Mouse (Mus musculus): ENCODE measurements around the gene Dazap1. TPM values are rescaled to one million over a fixed set of nuclear protein-coding genes. Genes with fewer than 3 reads are reported as not detected.
A peak's percentile ranks its signal among the peaks of the same experiment; 100 is the strongest.

The Dazap1 gene
- polyA plus RNA-seq, 1 experiment from 2014 or later: 36.4 TPM

DNA sequence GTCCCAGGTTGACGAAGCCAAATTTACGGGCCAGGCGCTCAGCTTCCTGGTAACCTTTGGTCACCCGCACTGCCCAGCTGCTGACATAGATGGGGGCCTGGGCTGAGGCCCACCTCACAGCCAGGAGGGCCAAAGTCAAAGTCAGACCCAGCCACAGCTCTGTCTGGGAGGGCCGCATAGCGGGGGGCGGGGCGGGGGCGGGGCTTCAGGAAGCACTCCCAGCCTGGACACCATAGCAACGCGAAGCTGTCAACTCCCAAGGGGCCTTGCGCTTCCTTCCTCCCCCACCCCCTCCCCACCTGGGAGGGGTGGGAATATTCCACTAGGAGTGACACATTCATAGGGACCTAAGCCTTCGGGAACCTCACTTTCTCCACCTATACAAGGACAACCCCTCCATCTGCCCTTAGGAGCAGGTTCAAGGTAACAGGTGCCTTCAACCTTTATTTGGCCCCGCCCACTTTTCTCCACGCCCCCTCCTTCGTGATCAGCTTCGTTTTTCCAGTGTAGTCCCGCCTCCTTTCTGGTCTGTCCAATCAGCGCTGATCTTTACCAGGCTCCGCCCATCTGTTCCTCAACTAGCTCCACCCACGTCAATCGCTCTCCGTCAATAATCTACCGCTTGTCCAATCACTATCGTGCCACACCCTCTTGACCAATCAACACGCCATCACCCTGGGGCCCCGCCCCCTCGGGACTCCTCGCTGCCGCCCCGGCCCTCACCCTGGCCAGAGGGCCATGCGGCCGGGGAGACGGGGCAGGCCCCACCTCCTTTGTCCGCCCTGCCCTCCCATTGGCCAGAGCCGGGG, 68.2 kb downstream of the Dazap1 start, which contains the start of the genes Pcsk4 and Reep6:
Gene Pcsk4, minus strand, starts transcription at position 226 of the 809 bp plus-strand sequence.
Gene Reep6, plus strand, starts transcription at position 681 of the 809 bp plus-strand sequence.
- Histone ChIP-seq H3K4me3 (peak within 1 kb of the TSS; percentile 57), H3K9me3 (no peaks in the 10 kb centered on the region), H3K27me3 (replicated peaks) (peaks cover 70% of the 10 kb centered on the region), H3K27ac (replicated peaks) (no peak within 1 kb of the TSS), H3K36me3 (no peaks in the 10 kb centered on the region), H3K9ac (peak within 1 kb of the TSS; percentile 81), H3K4me2 (peak within 1 kb of the TSS; percentile 95), H3K4me1 (peaks cover 22% of the 10 kb centered on the region)
- WGBS: 3% methylated on average over 36 of the region's 36 CpGs
- peak; percentile 92 for ATAC-seq (ENCODE audit: extremely low read depth, insufficient number of reproducible peaks, low FRiP score, low TSS enrichment)

DNA sequence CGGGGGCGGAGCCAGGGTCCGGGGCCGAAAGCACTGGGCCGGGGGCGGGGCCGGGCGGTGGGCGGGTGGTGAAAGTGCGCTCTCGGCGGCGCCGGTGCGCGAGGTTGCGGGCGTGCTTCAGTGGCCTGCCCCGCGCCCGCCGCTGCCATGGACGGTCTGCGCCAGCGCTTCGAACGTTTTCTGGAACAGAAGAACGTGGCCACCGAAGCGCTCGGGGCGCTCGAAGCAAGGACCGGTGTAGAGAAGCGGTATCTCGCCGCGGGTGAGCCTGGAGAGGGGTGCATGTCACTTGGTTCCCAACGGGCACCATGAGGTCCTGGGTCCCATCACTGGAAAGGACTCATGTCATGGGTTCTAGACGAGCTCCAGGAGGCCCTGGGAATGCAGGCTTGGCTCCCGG, 68.8 kb downstream of the Dazap1 start:
- H3K4me1 ChIP-seq: peaks cover 22% of the 10 kb centered on the region
- peaks cover 66% of the 10 kb centered on the region for H3K27me3 ChIP-seq (replicated peaks)
- H3K36me3 ChIP-seq: no peaks in the 10 kb centered on the region
- no peaks in the 10 kb centered on the region for H3K9me3 ChIP-seq
- peak overlapping the region; percentile 81 for H3K9ac ChIP-seq
- H3K4me3 ChIP-seq: peak overlapping the region; percentile 57
- peak overlapping the region; percentile 95 for H3K4me2 ChIP-seq
- no peak for ATAC-seq (ENCODE audit: extremely low read depth, insufficient number of reproducible peaks, low FRiP score, low TSS enrichment)
- WGBS: under 1% methylated on average over 29 of the region's 41 CpGs
- no peak overlapping the region for H3K27ac ChIP-seq (replicated peaks)

DNA sequence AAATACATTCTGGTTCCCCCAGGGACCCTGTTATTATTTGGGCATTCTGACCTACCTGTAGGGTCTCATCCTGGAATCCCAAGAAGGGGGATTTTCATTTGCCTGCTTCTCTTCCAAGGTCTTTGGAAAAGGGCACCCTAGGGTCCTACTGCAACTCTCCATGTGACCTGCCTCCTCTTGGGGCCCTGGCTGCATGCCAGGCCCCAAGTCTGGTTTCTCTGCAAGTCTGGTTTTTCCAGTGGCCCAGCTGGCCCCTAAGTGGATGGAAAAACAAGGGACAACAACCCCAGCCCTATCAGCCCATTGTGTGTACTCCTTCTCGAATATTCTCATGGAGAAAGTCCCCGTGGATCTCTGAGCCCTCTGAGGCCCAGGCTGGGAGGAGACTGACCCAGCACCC, 69.6 kb downstream of the Dazap1 start:
- no peak for ATAC-seq (ENCODE audit: extremely low read depth, insufficient number of reproducible peaks, low FRiP score, low TSS enrichment)
- Histone ChIP-seq H3K9me3 (no peaks in the 10 kb centered on the region), H3K36me3 (no peaks in the 10 kb centered on the region), H3K4me1 (peaks cover 22% of the 10 kb centered on the region), H3K9ac (peak overlapping the region; percentile 81; the same call in 1 of the 2 replicates), H3K27me3 (replicated peaks) (peaks cover 66% of the 10 kb centered on the region), H3K4me3 (peak overlapping the region; percentile 57), H3K27ac (replicated peaks) (no peak overlapping the region), H3K4me2 (peak overlapping the region; percentile 95)
- 49% methylated on average over 2 of the region's 2 CpGs for WGBS

DNA sequence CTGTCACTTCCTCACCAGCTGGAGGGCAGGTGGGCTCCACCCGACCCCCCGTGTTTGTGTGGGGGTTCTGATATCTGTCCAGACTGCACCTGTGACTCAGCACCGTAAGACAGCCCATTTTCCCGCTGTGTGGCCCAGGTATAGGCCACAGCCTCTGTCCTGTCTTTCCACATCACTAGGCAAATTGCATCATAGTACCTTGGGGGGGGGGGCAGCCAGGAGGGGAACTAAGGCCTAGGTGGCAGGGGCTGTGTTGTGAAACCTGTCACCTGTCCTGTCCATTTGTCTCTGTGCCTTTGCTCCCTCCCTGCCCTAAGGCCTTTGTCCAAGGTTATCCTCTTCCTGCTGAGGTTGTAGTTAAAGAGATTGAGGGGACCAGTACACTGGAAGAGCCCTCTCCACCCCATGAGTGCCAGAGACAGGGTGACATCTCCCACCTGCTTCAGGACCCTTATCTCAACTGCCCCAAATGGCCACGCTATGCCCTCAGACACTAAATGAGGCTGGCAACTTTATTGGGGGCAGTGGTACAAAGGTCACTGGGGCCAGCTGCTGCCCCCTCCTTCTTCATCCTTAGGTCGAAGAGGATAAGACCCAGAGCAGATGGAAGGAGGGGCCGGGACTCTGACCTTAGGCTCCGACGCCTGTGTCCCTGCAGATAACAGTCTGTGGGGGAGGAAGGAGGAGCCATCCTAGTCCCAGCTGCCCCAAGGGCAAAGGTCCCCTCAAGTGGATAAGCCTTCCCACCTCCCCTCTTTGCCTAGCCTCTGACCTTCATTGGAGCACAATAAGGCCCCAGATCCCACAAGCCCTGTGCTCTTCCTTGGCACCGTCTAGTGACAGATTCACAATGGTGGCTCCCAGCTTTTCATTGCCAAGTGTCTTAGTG, 70.6 kb downstream of the Dazap1 start:
- Histone ChIP-seq H3K4me2 (peak overlapping the region; percentile 95), H3K9me3 (no peaks in the 10 kb centered on the region), H3K27me3 (replicated peaks) (peaks cover 69% of the 10 kb centered on the region), H3K9ac (0 out of 2 replicates have a peak overlapping the region, but pooled peaks have one; percentile 20), H3K27ac (replicated peaks) (no peak overlapping the region), H3K4me3 (no peak overlapping the region), H3K4me1 (peaks cover 22% of the 10 kb centered on the region), H3K36me3 (no peaks in the 10 kb centered on the region)
- WGBS: 39% methylated on average over 10 of the region's 10 CpGs
- no peak for ATAC-seq (ENCODE audit: extremely low read depth, insufficient number of reproducible peaks, low FRiP score, low TSS enrichment)

DNA sequence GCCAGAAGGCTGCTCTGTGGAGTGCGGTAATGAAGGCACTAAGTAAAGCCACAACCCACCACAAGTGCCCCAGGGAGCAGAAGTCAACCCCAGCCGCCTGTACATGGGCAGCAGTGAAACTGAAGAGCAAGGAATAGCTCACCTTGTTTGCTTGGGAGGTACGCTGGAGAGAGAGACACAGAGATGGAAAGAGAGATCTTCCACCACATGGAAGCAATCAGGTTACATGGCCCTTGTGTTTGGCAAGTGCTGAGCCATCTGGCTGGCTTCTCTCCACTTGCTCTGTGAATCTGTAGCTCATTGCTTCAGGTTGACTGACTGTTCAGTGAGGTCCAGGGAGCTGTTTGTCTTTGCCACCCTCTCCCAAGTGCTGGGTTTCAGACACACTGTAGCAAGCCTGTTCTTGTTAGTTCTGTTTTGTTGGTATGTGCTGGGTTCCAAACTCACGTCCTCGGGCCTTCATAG, 71.3 kb downstream of the Dazap1 start:
- 78% methylated on average over 5 of the region's 5 CpGs for WGBS
- H3K4me1 ChIP-seq: peaks cover 22% of the 10 kb centered on the region
- H3K9me3 ChIP-seq: no peaks in the 10 kb centered on the region
- H3K9ac ChIP-seq: no peak overlapping the region
- H3K27ac ChIP-seq (replicated peaks): no peak overlapping the region
- H3K4me3 ChIP-seq: no peak overlapping the region
- H3K27me3 ChIP-seq (replicated peaks): peaks cover 69% of the 10 kb centered on the region
- no peak for ATAC-seq (ENCODE audit: extremely low read depth, insufficient number of reproducible peaks, low FRiP score, low TSS enrichment)
- no peaks in the 10 kb centered on the region for H3K36me3 ChIP-seq
- peak overlapping the region; percentile 95; the same call in 1 of the 2 replicates for H3K4me2 ChIP-seq

DNA sequence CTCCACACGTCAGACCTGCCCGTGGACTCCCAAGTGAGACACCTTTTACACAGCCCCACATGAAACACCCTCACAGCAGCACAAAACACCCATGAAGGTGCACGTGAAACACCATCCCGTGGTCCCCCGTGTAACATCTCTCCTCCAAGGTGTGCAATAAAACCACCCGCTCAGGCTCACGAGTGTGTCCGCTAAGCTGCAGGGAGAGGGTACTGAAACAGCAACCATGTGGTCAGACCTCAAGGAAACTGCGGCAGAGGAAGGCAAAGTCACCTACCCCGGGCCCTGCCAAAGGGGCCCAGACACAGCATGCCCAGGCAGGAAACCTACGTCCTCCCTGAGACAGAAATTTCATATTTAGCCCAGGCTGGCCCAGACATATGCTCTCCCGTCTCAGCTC, 75.0 kb downstream of the Dazap1 start:
- Histone ChIP-seq H3K27me3 (replicated peaks) (peaks cover 82% of the 10 kb centered on the region), H3K9ac (no peak overlapping the region), H3K36me3 (no peaks in the 10 kb centered on the region), H3K27ac (replicated peaks) (no peak overlapping the region), H3K4me1 (peaks cover 5% of the 10 kb centered on the region), H3K4me3 (no peak overlapping the region), H3K4me2 (no peak overlapping the region), H3K9me3 (no peaks in the 10 kb centered on the region)
- ATAC-seq (ENCODE audit: extremely low read depth, insufficient number of reproducible peaks, low FRiP score, low TSS enrichment): no peak
- WGBS: 88% methylated on average over 12 of the region's 12 CpGs

Small RNA genes lying within 50 kb of the gene (microRNA-seq; reads per million reads assigned to microRNA genes)
- gene Mir6911: 1.4 reads per million

Other genes starting within 250 kb of the Dazap1 start
- 5.5 and 6.5 TPM in 2 replicates for gene Arhgap45, start 244.8 kb upstream of the Dazap1 start, polyA plus RNA-seq (2015; fragmentation: Nextera tagmentation; extraction: Ambion mirVana)
- gene Polr2e, start 221.7 kb upstream of the Dazap1 start, polyA plus RNA-seq (2015; fragmentation: Nextera tagmentation; extraction: Ambion mirVana): 149 and 154 TPM in 2 replicates
- gene Gpx4, start 214.3 kb upstream of the Dazap1 start, polyA plus RNA-seq (2015; fragmentation: Nextera tagmentation; extraction: Ambion mirVana): 691 and 741 TPM in 2 replicates
- gene Sbno2, start 155.9 kb upstream of the Dazap1 start, polyA plus RNA-seq (2015; fragmentation: Nextera tagmentation; extraction: Ambion mirVana): 9.1 and 10.1 TPM in 2 replicates
- 12.0 and 13.0 TPM in 2 replicates for gene Stk11, start 145.7 kb upstream of the Dazap1 start, polyA plus RNA-seq (2015; fragmentation: Nextera tagmentation; extraction: Ambion mirVana)
- gene Atp5d, start 122.9 kb upstream of the Dazap1 start, polyA plus RNA-seq (2015; fragmentation: Nextera tagmentation; extraction: Ambion mirVana): 808 and 893 TPM in 2 replicates
- 1.6 and 2.5 TPM in 2 replicates for gene Cbarp, start 120.7 kb upstream of the Dazap1 start, polyA plus RNA-seq (2015; fragmentation: Nextera tagmentation; extraction: Ambion mirVana)
- gene Midn, start 113.2 kb upstream of the Dazap1 start, polyA plus RNA-seq (2015; fragmentation: Nextera tagmentation; extraction: Ambion mirVana): 15.6 and 15.7 TPM in 2 replicates
- 87.9 and 96.4 TPM in 2 replicates for gene Cirbp, start 95.5 kb upstream of the Dazap1 start, polyA plus RNA-seq (2015; fragmentation: Nextera tagmentation; extraction: Ambion mirVana)
- gene 1600002K03Rik, start 88.5 kb upstream of the Dazap1 start, polyA plus RNA-seq (2015; fragmentation: Nextera tagmentation; extraction: Ambion mirVana): 10.4 and 13.1 TPM in 2 replicates
- gene Efna2, start 82.0 kb upstream of the Dazap1 start, polyA plus RNA-seq (2015; fragmentation: Nextera tagmentation; extraction: Ambion mirVana): 8.5 and 10.6 TPM in 2 replicates
- 41.7 and 43.7 TPM in 2 replicates for gene Mum1, start 35.1 kb upstream of the Dazap1 start, polyA plus RNA-seq (2015; fragmentation: Nextera tagmentation; extraction: Ambion mirVana)
- 527 and 606 TPM in 2 replicates for gene Ndufs7, start 12.4 kb upstream of the Dazap1 start, polyA plus RNA-seq (2015; fragmentation: Nextera tagmentation; extraction: Ambion mirVana)
- gene Gamt, start 474 bp upstream of the Dazap1 start, polyA plus RNA-seq (2015; fragmentation: Nextera tagmentation; extraction: Ambion mirVana): 53.3 and 62.1 TPM in 2 replicates
- 621 and 687 TPM in 2 replicates for gene Rps15, start 31.0 kb downstream of the Dazap1 start, polyA plus RNA-seq (2015; fragmentation: Nextera tagmentation; extraction: Ambion mirVana)
- gene Apc2, start 34.5 kb downstream of the Dazap1 start, polyA plus RNA-seq (2015; fragmentation: Nextera tagmentation; extraction: Ambion mirVana): 0.90 and 0.94 TPM in 2 replicates
- gene 2310011J03Rik, start 59.1 kb downstream of the Dazap1 start, polyA plus RNA-seq (2015; fragmentation: Nextera tagmentation; extraction: Ambion mirVana): 36.0 and 36.6 TPM in 2 replicates
- 1.8 and 2.1 TPM in 2 replicates for gene Pcsk4, start 68.0 kb downstream of the Dazap1 start, polyA plus RNA-seq (2015; fragmentation: Nextera tagmentation; extraction: Ambion mirVana)
- 2.6 and 4.4 TPM in 2 replicates for gene Reep6, start 68.5 kb downstream of the Dazap1 start, polyA plus RNA-seq (2015; fragmentation: Nextera tagmentation; extraction: Ambion mirVana)
- gene Adamtsl5, start 86.9 kb downstream of the Dazap1 start, polyA plus RNA-seq (2015; fragmentation: Nextera tagmentation; extraction: Ambion mirVana): 6.5 and 8.3 TPM in 2 replicates
- not detected in 2 replicates for gene Plk5, start 95.0 kb downstream of the Dazap1 start, polyA plus RNA-seq (2015; fragmentation: Nextera tagmentation; extraction: Ambion mirVana)
- gene Mex3d, start 126.2 kb downstream of the Dazap1 start, polyA plus RNA-seq (2015; fragmentation: Nextera tagmentation; extraction: Ambion mirVana): 3.8 and 4.5 TPM in 2 replicates
- gene Mbd3, start 138.1 kb downstream of the Dazap1 start, polyA plus RNA-seq (2015; fragmentation: Nextera tagmentation; extraction: Ambion mirVana): 170 and 182 TPM in 2 replicates
- 1,246 and 1,505 TPM in 2 replicates for gene Uqcr11, start 145.3 kb downstream of the Dazap1 start, polyA plus RNA-seq (2015; fragmentation: Nextera tagmentation; extraction: Ambion mirVana)
- gene Tcf3, start 172.2 kb downstream of the Dazap1 start, polyA plus RNA-seq (2015; fragmentation: Nextera tagmentation; extraction: Ambion mirVana): 55.9 and 57.6 TPM in 2 replicates
- not detected in 2 replicates for gene Onecut3, start 233.3 kb downstream of the Dazap1 start, polyA plus RNA-seq (2015; fragmentation: Nextera tagmentation; extraction: Ambion mirVana)